Mouse (Mus musculus): ENCODE data around the gene Rnasek.

Gene Rnasek

GRCm38 (mm10) chr11:70216103-70216502 is 23.5 kb downstream of the Rnasek start:
- DNase-seq (ENCODE audit: low spot score) = no peak

GRCm38 (mm10) chr11:70215301-70215700 is 24.3 kb downstream of the Rnasek start:
- no peak for DNase-seq (ENCODE audit: low spot score)

DNA sequence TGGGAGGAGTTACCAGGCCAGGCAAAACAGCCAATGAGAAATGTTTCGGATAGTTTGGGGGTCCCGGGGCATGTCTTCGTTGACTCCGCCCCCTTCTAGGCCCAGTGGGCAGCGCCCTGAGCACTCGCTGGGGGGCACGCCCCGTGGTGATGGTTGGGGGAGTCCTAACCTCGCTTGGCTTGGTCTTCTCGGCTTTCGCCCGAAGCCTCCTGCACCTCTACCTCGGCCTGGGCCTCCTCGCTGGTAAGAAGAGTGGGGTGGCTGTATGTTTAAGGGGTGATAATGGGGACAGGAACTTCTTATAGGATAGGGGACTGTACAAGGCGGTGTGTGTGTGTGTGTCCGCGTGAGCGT is 24.8 kb downstream of the Rnasek start:
- no peak for DNase-seq (ENCODE audit: low spot score)

DNA sequence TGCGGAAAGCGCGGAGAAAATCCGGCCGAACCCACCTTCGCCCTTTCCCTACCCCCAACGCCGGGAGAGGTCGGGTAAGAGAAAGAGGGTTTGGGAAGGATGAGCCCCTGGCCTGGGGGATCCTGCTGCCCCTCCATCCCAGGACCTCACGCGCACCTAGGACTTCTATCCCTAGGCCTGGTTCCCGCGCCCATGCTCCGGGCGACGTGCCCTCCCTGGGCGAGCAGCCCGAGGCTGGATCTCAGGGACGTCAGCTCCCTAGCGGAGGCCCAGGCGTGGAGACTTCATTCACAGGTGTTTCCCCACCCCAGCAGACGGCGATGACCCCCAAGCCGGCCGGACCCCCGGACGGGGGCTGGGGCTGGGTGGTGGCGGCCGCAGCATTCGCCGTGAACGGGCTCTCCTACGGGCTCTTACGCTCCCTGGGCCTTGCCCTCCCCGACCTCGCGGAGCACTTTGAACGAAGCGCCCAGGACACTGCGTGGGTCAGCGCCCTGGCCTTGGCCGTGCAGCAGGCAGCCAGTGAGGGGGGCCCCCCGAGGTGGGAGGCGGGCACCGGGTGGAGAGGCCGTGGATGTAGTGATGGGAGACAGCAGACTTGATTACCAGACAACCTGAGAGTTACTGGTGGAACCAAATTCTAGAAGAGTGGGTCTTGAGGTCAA is 25.3 kb downstream of the Rnasek start:
- no peak for DNase-seq (ENCODE audit: low spot score)

GRCm38 (mm10) chr11:70213736-70214135 is 25.9 kb downstream of the Rnasek start:
- no peak for DNase-seq (ENCODE audit: low spot score)

- no peak for DNase-seq (ENCODE audit: low spot score)
Observed at GRCm38 (mm10) chr11:70212896-70213295, 26.7 kb downstream of the Rnasek start.

DNA sequence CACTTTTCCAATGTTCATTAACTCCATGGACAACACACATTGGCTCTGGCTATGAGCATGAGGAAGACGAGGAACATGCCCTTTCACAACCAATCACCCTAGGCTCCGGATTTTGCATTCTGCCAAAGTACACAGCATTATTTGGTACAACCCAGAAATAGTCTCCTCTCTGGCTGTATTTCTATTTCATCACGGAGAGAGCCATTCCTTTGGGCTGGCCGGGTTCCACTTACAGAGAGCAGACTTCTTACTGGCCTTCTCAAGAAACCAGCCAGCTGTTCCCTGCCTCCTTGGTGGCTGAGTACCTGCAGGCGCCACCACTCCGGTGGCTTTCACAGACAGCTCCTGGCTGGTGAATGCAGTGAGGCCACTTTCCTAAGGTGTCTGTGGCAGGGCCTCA is 27.2 kb downstream of the Rnasek start, which contains the start of gene Slc16a11:
Gene Slc16a11 (plus strand): TSS at position 330 of the 400 bp plus-strand sequence.
- DNase-seq (ENCODE audit: low spot score) = no peak

GRCm38 (mm10) chr11:70211972-70212371 is 27.7 kb downstream of the Rnasek start:
- DNase-seq (ENCODE audit: low spot score) = no peak

- DNase-seq (ENCODE audit: low spot score) = no peak
Observed at GRCm38 (mm10) chr11:70210681-70211080, 29.0 kb downstream of the Rnasek start.

GRCm38 (mm10) chr11:70208778-70209388 is 30.8 kb downstream of the Rnasek start:
- DNase-seq (ENCODE audit: low spot score) = no peak

DNA sequence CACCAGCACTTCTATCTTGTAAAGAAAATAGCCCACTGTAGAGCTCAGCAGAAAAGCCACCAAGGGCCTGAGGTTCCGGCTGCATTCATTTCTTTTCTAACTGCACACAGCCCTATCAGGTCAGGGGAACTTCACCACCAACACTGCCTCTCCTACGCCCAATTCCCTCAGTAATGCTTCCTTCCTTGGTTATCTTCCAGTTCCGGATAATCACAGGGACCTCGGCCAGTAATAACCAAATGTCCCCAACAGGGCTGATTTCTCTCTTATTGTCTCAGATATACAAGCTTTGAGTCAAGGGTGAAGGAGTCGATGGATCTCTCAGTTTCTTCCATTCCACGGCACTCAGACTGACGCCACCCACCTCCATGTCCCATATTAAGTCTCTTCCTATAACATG is 32.4 kb downstream of the Rnasek start:
- no peak for DNase-seq (ENCODE audit: low spot score)

GRCm38 (mm10) chr11:70206801-70207200 is 32.8 kb downstream of the Rnasek start:
- no peak for DNase-seq (ENCODE audit: low spot score)

DNA sequence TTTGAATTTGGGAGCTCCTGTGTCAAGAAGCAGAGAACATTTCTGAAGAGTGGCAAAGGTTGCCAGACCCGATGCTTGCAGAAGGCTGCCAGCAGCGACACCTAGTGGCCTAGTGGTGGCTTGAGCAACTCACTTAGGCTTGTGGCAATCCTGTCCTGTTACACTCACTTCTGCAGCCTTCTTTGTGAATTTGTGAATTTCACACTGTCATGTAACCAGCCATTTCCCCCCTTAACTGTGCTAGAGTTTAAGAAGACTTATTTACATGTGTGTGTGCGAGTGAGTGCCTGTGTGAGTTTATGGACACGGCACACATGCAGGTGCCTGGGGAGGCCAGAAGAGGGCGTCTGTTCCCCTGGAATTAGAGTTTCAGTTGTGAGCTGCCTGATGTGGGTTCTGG is 38.0 kb downstream of the Rnasek start:
- DNase-seq (ENCODE audit: low spot score) = peak; percentile 68

DNA sequence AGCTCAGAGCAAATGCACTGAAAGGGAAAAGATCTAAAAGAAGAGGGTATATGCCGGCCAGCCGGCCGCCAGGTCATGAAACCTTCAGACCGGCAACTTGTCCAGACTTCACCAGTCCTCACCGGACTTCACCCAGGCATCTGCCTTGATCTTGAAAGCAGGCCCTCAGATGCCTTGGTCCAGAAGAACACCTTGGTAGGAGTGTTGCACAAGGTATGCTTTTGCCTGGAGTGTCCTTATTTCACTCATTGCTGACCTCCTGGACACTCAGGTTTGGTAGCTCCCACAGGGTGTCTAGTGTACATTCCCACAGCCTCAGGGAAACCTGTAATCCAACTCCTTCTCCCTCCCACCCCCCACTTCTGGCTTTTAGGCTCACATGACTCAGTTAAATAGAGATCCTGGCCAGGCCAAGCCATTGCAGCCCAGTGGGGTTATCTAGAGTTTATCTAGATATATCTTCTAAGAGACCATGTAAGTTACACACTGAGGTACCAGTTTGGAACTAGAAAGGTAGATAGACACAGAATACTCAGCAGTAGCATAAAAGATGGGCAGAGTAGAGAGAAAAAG is 39.5 kb downstream of the Rnasek start:
- no peak for DNase-seq (ENCODE audit: low spot score)

DNA sequence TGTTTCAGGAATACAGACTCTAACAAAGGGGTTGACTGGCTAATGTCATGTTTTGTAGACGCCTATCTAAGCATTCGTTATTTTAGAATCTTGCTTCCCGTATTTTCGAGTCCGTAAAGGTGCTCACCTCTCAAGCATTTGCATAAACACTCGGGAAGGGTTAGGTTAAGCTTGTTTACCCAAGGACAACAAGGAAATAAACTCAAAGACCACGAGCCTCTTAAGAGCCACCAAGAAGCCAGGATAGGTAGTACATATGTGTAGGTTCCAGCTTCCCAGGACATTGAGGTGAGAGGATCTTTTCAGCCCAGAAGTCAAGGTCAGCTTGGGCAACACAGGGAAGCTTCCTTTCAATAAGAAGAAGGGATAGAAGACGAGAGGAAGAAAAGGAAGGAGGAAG is 40.5 kb downstream of the Rnasek start:
- DNase-seq (ENCODE audit: low spot score) = no peak

DNA sequence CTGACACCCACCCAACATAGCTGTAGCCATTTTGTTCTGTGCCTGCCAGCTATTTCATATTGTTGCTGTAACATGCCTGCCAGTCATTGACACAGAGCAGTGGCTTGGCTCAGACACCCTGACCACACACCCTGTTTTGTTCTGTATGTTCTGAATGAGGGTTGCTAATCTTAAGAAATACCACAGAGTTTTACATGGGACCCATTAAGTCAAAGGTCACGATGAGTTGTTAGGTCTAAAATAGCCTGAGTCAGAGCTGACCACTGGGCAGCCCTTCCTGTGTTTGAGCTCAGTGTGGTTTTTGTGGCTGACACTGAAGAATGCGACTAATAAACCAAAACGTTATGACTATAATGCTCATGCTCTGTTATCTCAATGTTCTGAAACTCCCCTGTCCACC is 41.3 kb downstream of the Rnasek start:
- no peak for DNase-seq (ENCODE audit: low spot score)

DNA sequence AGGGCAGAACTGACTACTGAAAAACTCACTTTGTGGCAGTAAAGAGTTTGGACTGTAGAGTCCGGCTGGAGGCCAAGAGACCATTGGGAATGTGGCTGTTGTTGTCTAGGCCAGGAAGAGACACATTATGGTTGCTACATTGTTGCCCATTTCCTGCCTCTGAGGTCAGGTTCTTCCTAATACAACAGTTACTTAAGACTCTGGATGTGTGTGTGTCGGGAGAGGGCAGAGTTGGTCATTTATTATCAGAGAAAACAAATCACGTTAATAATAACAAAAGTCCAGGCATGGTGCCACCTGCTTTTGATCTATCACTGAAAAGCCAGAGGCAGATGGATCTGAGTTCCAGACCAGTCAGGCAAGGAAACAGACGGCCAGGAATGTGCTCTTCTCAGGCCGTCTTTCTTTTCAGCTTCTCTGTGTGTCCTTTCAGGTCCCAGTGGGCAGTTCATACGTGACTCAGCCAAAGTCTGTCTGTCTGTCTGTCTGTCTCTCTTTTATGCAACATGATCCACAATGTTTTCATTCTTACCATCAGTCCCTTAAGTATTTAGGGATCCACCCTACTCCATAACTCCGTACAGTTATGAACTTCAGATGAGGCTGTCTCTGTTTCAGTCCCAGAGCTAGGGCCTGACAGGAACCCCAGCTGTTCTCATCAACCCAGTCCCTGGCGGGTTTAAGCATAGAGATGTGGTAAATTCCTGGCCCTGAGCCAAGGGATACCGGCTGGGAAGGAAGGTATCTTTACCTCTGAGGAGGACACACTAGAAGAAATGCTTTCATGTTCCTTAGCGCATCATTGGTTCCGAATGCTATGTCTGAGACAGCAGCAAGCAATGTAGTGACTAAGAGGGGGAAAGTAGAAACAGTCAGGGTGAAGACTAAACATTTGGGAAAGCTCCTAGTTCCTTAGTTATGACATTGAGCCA is 46.0 kb downstream of the Rnasek start:
- DNase-seq (ENCODE audit: low spot score) = no peak

DNA sequence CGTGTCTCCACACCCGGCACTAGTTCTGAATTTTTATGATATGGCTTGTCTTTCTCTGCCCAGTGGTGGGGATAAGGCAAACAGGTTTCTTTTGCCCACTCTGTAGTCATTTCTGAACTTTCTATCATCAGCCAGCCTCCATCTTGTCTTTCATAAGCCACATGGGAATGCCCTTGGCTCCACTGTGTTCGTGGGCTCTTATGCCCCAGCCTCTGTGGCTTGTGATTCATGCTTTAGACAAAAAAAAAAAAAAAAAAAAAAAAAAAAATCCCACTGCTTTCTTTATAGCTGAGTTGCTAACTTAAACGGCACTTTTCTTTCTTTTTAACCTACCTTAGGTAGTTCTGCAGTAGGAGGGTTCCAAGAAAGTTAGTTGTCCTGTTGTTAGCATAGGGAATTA is 47.5 kb downstream of the Rnasek start:
- DNase-seq (ENCODE audit: low spot score) = no peak

GRCm38 (mm10) chr11:70191188-70191587 is 48.5 kb downstream of the Rnasek start:
- DNase-seq (ENCODE audit: low spot score) = no peak

DNA sequence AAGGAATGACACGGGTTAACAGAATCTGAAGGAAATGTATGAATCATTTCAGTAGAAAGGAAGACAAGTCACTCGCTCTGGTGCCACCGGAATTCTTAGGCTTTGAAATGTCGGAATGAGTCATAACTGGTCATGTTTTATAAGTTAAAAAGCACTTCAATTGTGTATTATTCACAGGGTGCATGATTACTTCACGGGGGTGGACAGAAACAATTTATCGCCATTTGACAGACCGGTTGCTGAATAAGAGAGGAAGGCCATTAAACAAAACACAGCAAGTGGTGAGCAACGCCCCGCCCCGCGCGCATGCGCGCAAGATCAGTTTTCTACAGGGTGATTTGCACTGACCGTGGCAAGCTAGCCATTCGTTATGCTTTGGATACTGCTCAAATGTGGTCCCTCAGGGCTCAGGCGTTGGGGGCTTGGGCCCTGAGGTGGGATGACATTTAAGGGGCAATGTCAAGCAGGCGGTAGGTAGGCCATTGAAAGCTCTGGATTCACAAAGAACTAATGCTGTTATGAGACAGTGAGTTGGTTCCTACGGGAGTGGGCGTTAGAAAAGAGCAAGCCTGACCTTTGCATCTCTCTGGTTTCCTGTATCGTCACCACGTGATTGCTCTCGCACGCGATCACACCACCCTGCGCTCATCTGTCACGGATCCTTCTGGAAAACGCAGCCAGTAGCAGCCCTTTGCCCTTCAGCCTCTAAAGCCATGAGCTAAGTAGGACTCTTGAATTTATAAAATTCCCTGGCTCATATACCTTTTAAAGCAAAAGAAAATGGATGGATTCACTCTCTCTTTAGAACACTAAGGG is 50.1 kb downstream of the Rnasek start:
- no peak for DNase-seq (ENCODE audit: low spot score)
